Mouse (Mus musculus): ENCODE measurements around the gene Tmem240. TPM values are rescaled to one million over a fixed set of nuclear protein-coding genes. Genes with fewer than 3 reads are reported as not detected.

The Tmem240 gene
- polyA plus RNA-seq, 1 experiment from 2014 or later = 2.2 TPM

DNA sequence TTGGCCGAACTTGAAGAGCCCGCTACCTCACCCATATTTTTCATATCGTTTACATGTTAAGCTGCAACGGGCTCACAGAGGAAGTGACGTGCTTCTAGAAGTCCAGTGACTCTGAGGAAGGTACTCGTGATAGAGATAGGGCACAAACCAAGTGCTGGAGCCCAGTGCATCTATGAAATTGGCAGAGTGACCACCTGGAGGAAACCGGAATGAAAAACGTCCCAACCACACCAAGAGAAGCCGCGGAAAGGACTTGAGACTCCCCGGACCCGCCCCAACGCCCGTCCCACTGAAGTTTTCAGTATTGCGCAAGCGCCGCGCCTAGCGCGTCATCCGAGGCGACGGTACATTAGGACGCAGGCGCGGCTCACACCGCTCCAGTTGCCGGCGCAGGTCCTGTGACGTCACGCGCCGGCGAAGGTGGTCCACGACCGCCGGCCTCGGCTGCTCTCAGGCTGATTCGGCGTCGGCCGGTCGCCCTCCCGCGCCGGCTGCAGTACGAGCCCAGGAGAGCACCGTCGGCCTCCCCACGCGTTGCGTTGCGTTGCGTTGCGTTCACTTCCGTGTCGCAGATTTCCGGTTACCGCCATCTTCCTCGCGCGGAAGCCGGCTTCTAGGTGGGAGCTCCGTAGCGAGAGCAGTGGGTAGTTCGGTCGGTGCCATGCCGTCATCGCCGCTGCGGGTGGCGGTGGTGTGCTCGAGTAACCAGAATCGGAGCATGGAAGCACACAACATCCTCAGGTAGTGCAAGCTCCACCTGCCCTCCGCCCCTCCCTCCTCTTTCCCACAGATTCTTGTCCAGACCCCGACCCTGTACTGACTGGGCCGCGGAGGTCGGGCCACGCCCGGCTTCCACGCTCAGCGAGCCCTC is 29.6 kb upstream of the Tmem240 start, which contains the start of gene Ssu72:
Gene Ssu72, plus strand, starts transcription at position 80 of the 871 bp plus-strand sequence.
- H3K4me2 ChIP-seq (replicated peaks) = peak within 1 kb of the TSS; percentile 77
- no peaks in the 10 kb centered on the region for H3K9me3 ChIP-seq
- H3K36me3 ChIP-seq = no peaks in the 10 kb centered on the region
- peak within 1 kb of the TSS; percentile 98 for H3K4me3 ChIP-seq
- peak within 1 kb of the TSS; percentile 96 for H3K27ac ChIP-seq
- H3K9ac ChIP-seq = peak within 1 kb of the TSS; percentile 92
- H3K4me1 ChIP-seq = peaks cover 11% of the 10 kb centered on the region
- ATAC-seq (ENCODE audit: insufficient number of reproducible peaks, insufficient read depth, low FRiP score, low TSS enrichment) = peak; percentile 89
- H3K27me3 ChIP-seq = no peaks in the 10 kb centered on the region
- WGBS = under 1% methylated on average over 83 of the region's 83 CpGs

DNA sequence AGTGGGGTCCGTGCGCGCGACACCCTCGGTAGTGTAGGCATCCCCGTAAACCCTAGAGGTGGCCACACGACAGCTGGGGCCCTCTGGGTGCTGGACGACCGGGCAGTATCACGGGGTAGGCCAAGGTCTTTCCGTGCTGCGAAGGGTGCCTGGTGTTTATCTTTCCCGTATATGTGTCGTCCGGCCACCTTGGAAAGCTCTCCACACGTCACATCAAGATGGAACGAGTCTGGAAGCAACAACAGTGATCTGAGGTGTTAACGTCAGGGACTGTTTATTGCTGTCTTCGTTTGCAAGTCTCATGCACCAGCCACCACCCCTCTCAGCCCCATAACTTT is 29.0 kb upstream of the Tmem240 start:
- peak overlapping the region; percentile 96 for H3K27ac ChIP-seq
- no peaks in the 10 kb centered on the region for H3K36me3 ChIP-seq
- no peaks in the 10 kb centered on the region for H3K27me3 ChIP-seq
- no peaks in the 10 kb centered on the region for H3K9me3 ChIP-seq
- WGBS = under 1% methylated on average over 19 of the region's 19 CpGs
- H3K4me2 ChIP-seq (replicated peaks) = peak overlapping the region; percentile 77
- no peak for ATAC-seq (ENCODE audit: insufficient number of reproducible peaks, insufficient read depth, low FRiP score, low TSS enrichment)
- peaks cover 14% of the 10 kb centered on the region for H3K4me1 ChIP-seq
- H3K9ac ChIP-seq = peak overlapping the region; percentile 92
- H3K4me3 ChIP-seq = peak overlapping the region; percentile 98

DNA sequence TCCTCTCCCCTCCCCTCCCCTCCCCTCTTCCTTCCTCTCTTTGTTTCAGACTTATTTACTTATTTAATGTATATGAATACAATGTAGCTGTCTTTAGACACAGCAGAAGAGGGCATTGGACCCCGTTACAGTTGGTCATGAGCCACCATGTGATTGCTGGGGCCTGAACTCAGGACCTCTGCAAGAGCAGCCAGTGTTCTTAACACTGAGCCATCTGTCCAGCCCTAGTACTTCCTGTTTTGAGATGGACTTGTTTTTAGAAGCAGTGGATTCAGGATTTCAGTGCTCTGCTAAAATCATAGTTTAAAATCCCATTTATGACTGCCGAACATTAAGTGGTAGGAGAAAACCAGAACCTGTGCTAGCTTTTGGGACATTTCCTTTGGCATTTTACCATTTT is 26.0 kb upstream of the Tmem240 start:
- H3K4me1 ChIP-seq = peaks cover 16% of the 10 kb centered on the region
- H3K27me3 ChIP-seq = no peaks in the 10 kb centered on the region
- H3K4me3 ChIP-seq = no peak overlapping the region
- no peak overlapping the region for H3K9ac ChIP-seq
- 85% methylated on average over 2 of the region's 2 CpGs for WGBS
- no peak for ATAC-seq (ENCODE audit: insufficient number of reproducible peaks, insufficient read depth, low FRiP score, low TSS enrichment)
- no peaks in the 10 kb centered on the region for H3K9me3 ChIP-seq
- no peak overlapping the region for H3K27ac ChIP-seq
- H3K36me3 ChIP-seq = no peaks in the 10 kb centered on the region
- H3K4me2 ChIP-seq (replicated peaks) = no peak overlapping the region

DNA sequence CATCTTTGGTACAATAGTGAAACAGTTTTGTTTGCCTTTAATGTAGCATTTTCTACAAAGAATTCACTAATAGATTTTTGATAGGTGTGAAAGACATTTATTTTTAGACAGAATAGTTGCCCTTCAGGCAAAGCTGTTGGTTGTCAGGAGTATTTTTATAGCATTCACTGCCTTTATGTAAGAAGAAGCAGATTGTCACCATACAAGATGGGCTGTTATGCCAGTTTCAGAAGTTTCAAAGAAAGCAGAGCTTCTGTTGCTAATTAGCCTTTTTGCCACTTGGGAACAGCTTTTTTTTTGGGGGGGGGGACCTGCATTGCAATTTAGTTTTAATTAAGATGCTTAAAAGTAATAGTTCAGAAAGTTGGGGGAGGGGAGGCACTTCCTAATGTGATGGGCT is 25.6 kb upstream of the Tmem240 start:
- no peak for ATAC-seq (ENCODE audit: insufficient number of reproducible peaks, insufficient read depth, low FRiP score, low TSS enrichment)
- H3K36me3 ChIP-seq = no peaks in the 10 kb centered on the region
- no peak overlapping the region for H3K27ac ChIP-seq
- no peaks in the 10 kb centered on the region for H3K27me3 ChIP-seq
- H3K4me1 ChIP-seq = peaks cover 16% of the 10 kb centered on the region
- H3K4me3 ChIP-seq = no peak overlapping the region
- H3K9ac ChIP-seq = no peak overlapping the region
- no peak overlapping the region for H3K4me2 ChIP-seq (replicated peaks)
- H3K9me3 ChIP-seq = no peaks in the 10 kb centered on the region

DNA sequence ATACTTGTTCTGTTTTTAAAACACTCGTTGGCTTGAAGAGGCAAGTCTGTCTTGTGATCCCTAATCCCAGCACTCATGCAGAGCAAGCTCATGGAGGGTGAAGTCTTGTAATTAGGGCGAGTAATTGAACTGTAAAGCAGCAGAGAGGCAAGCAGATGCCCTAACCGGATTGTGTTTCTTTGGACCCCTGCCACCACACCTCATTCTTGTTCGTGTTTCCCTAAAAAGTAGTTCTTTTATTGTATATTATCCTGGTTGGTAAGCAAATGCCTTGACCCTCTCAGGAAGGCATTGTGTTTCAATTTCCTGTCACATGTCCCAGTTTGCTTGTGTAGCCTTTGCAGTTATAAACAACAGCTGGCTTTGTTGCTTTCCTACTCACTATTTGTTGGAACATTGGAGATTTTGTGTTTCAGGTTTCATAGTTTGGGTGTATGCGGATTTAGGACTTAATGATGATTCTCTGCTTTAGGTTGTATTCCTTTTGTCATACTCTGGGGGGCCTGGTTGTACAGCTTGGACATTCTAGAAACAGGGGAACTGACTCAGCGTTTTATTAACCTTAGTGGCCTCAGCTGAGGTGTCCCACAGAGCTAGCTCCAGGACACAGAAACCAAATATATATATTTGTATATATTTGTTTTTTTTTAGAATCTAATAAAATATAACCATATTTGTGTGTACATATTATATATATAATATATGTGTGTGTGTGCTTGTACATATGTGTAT is 23.9 kb upstream of the Tmem240 start:
- no peak overlapping the region for H3K4me2 ChIP-seq (replicated peaks)
- no peak overlapping the region for H3K4me3 ChIP-seq
- peak overlapping the region; percentile 18; the same call in 1 of the 2 replicates for H3K27ac ChIP-seq
- H3K9ac ChIP-seq = no peak overlapping the region
- peaks cover 4% of the 10 kb centered on the region; the same call in 1 of the 2 replicates for H3K36me3 ChIP-seq
- H3K9me3 ChIP-seq = no peaks in the 10 kb centered on the region
- no peak for ATAC-seq (ENCODE audit: insufficient number of reproducible peaks, insufficient read depth, low FRiP score, low TSS enrichment)
- H3K4me1 ChIP-seq = peaks cover 16% of the 10 kb centered on the region
- H3K27me3 ChIP-seq = no peaks in the 10 kb centered on the region
- 58% methylated on average over 6 of the region's 6 CpGs for WGBS

DNA sequence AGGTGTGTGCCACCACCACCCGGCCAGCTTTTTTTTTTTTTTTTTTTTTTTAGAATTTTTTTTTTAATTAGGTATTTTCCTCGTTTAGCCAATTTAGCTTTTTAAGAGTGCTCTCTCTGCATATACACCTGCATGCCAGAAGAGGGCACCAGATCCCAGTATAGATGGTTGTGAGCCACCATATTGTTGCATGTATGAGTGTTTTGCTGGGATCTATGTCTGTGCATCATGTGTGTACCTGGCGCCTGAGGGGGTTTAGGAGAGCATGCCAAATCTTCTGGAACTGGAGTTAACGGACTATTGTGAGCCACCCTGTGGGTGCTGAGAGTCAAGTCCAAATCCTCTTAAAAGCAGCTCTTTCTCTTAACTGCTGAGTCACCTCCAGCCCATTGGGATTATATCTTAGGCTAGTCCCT is 12.9 kb upstream of the Tmem240 start:
- Histone ChIP-seq H3K27me3 (no peaks in the 10 kb centered on the region), H3K36me3 (peaks cover 21% of the 10 kb centered on the region), H3K4me3 (no peak overlapping the region), H3K4me1 (no peaks in the 10 kb centered on the region), H3K4me2 (replicated peaks) (no peak overlapping the region), H3K9ac (no peak overlapping the region), H3K9me3 (no peaks in the 10 kb centered on the region), H3K27ac (no peak overlapping the region)
- ATAC-seq (ENCODE audit: insufficient number of reproducible peaks, insufficient read depth, low FRiP score, low TSS enrichment) = no peak
- WGBS = 66% methylated on average over 4 of the region's 4 CpGs

DNA sequence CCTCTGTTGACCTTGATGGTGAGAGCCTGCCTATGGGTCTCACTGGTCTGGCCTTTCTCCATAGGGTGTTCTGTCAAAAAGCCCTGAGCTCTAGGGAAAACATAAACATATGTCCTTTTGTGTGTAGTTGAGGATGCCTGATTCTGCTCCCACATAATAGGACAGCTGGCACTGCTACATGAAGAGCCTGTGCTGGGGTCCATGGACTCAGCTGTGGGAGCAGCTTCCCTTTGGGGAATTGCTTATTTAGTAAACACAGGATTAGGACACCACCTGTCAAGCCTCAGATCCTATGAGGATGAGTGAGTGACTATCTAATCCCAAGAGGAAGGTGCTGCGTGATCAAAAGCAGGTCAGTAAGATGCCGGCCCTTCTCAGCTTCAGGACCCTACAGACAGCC is 6.6 kb upstream of the Tmem240 start:
- no peaks in the 10 kb centered on the region for H3K4me1 ChIP-seq
- H3K9me3 ChIP-seq = no peaks in the 10 kb centered on the region
- no peak overlapping the region for H3K4me2 ChIP-seq (replicated peaks)
- 81% methylated on average over 2 of the region's 2 CpGs for WGBS
- no peak overlapping the region for H3K9ac ChIP-seq
- no peak for ATAC-seq (ENCODE audit: insufficient number of reproducible peaks, insufficient read depth, low FRiP score, low TSS enrichment)
- H3K4me3 ChIP-seq = no peak overlapping the region
- H3K36me3 ChIP-seq = peaks cover 40% of the 10 kb centered on the region
- no peak overlapping the region for H3K27ac ChIP-seq
- H3K27me3 ChIP-seq = no peaks in the 10 kb centered on the region

DNA sequence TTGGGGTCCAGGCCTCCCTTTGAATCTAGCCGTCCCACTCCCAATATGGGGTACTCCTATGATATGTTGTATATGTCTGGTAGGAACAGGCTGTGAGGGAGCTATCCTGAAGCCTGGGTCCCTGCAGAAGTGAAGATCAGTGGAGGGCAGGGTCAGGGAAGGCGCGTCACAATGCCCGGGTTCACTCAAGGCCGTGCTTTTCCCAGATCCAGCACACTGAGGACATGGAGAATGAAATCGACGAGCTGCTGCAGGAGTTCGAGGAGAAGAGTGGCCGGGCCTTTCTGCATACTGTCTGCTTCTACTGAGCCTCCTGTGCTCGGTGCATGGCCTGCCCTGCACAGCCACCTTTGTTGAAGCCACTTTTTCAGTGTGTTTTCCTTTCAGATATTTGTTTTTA is 1.3 kb upstream of the Tmem240 start:
- H3K4me3 ChIP-seq = peak overlapping the region; percentile 73; the same call in 1 of the 2 replicates
- WGBS = 89% methylated on average over 10 of the region's 10 CpGs
- no peaks in the 10 kb centered on the region for H3K27me3 ChIP-seq
- no peak overlapping the region for H3K27ac ChIP-seq
- H3K9ac ChIP-seq = no peak overlapping the region
- H3K36me3 ChIP-seq = peaks cover 40% of the 10 kb centered on the region
- H3K4me2 ChIP-seq (replicated peaks) = no peak overlapping the region
- no peak for ATAC-seq (ENCODE audit: insufficient number of reproducible peaks, insufficient read depth, low FRiP score, low TSS enrichment)
- H3K9me3 ChIP-seq = no peaks in the 10 kb centered on the region
- peaks cover 25% of the 10 kb centered on the region for H3K4me1 ChIP-seq

DNA sequence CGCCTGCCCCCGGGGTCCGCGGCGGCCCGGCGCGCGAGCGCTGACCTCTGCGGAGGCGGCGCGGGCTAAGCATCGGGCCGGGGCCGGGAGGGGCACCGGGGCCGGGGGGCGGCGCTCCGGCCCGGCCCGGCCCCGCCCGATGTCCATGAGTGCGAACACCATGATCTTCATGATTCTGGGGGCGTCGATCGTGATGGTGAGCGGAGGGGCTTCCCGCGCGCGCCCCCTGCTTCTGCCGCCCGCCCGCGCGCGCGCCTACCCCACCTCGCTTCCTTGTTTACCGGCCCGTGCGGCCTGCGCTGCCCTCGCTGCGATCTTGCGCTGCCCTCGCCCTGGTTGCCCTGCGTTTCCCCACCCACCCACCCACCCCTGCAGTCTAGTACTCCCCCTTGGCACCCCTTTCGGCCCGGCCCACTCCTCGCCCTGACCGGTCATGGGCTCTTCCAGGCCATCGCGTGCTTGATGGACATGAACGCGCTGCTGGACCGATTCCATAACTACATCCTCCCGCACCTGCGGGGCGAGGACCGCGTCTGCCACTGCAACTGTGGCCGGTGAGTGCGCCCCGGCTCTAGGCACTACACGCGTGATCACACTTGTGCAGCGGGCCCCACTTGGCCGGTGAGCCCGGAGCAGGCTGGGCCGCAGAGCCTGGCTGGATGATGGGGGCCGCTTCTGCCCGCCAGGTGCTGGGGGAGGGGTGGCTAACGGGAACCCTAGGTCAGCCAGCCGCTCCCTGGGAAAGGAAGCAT is 527 bp downstream of the Tmem240 start:
- WGBS = under 1% methylated on average over 56 of the region's 79 CpGs

DNA sequence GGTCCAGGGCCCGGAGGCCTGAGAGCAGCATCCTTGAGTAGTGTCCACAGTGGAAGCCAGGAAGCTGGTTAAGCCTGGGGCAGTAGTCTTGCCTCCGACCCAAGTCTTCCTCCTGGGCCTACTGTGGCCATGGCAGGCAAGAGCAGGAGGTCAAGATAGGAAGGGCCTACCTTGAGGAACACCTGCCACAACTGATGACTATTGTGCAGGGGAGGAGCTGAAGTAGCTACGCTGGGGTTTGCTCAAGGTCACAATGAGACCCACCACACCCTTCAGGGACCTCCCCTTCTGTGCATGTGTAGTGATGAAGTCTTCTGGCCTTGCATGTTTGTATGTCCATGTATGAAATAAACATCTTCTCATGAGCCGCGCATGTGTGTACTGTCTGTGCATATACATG is 1.2 kb downstream of the Tmem240 start:
- Histone ChIP-seq H3K27me3 (no peaks in the 10 kb centered on the region), H3K9me3 (no peaks in the 10 kb centered on the region), H3K4me3 (peak overlapping the region; percentile 73), H3K9ac (peak overlapping the region; percentile 90), H3K4me2 (replicated peaks) (peak overlapping the region; percentile 94), H3K36me3 (peaks cover 52% of the 10 kb centered on the region), H3K4me1 (peaks cover 25% of the 10 kb centered on the region), H3K27ac (peak overlapping the region; percentile 89; the same call in 1 of the 2 replicates)
- ATAC-seq (ENCODE audit: insufficient number of reproducible peaks, insufficient read depth, low FRiP score, low TSS enrichment) = no peak
- WGBS = 65% methylated on average over 5 of the region's 5 CpGs

More for the DNA sequence above, 527 bp downstream of the Tmem240 start:
- Histone ChIP-seq H3K36me3 (peaks cover 48% of the 10 kb centered on the region), H3K9ac (peak overlapping the region; percentile 90), H3K9me3 (no peaks in the 10 kb centered on the region), H3K4me1 (peaks cover 25% of the 10 kb centered on the region), H3K27me3 (no peaks in the 10 kb centered on the region), H3K4me3 (peak overlapping the region; percentile 73), H3K4me2 (replicated peaks) (peak overlapping the region; percentile 94), H3K27ac (peak overlapping the region; percentile 89)
- peak; percentile 9; the same call in 1 of the 2 replicates for ATAC-seq (ENCODE audit: insufficient number of reproducible peaks, insufficient read depth, low FRiP score, low TSS enrichment)

DNA sequence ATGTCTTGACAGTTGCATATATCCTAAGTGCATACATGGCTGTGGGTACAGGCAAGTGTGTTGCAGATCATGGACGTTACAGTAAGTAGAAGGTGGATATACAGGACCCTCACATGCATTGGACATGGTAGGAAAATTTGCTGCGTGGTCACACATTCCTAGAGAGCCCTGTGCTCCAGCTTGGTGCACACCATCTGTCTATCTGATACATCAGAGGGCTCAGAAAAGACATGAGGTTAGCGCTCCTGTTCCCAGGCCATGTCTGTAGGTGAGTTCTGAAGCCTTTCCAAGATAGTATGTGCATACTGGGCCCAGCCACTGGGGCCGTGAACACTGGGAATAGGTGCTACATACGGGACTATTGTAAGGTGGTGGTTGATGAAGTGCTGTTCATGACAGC is 1.8 kb downstream of the Tmem240 start:
- peaks cover 25% of the 10 kb centered on the region for H3K4me1 ChIP-seq
- peak overlapping the region; percentile 94; the same call in 1 of the 2 replicates for H3K4me2 ChIP-seq (replicated peaks)
- no peak overlapping the region for H3K9ac ChIP-seq
- H3K4me3 ChIP-seq = peak overlapping the region; percentile 73; the same call in 1 of the 2 replicates
- H3K36me3 ChIP-seq = peaks cover 52% of the 10 kb centered on the region
- no peaks in the 10 kb centered on the region for H3K9me3 ChIP-seq
- 88% methylated on average over 5 of the region's 5 CpGs for WGBS
- ATAC-seq (ENCODE audit: insufficient number of reproducible peaks, insufficient read depth, low FRiP score, low TSS enrichment) = no peak
- H3K27me3 ChIP-seq = no peaks in the 10 kb centered on the region
- H3K27ac ChIP-seq = no peak overlapping the region
